Mouse (Mus musculus) hindbrain, embryonic 11.5 days (tissue): ENCODE measurements around the gene Ccdc175. TPM values are rescaled to one million over a fixed set of nuclear protein-coding genes. Genes with fewer than 3 reads are reported as not detected.

Experiments
- ATAC-seq: fragments of 200-750 bp; cut with Nextera tagmentation; 2 replicates; pipeline ENCODE4 v1.8.0; 2017; ENCODE audit warnings: mild to moderate bottlenecking, moderate TSS enrichment, moderate library complexity; ENCODE audit not compliant: low FRiP score
- DNase-seq: peaks from one replicate; pipeline ENCODE4 v3.0.0-alpha.2; 2015; ENCODE audit warnings: low spot score
- H3K27ac ChIP-seq: fragments of 300-500 bp; sonication (generic); 2 replicates; pipeline ENCODE4 v1.5.1; 2014; ENCODE audit warnings: mild to moderate bottlenecking, low read depth, low read length
- H3K27me3 ChIP-seq: fragments of 300-500 bp; sonication (generic); 2 replicates; pipeline ENCODE4 v1.6.1; 2014; ENCODE audit warnings: mild to moderate bottlenecking, low read length, moderate library complexity, mixed read lengths; ENCODE audit not compliant: control insufficient read depth, insufficient read depth
- H3K36me3 ChIP-seq: fragments of 300-500 bp; sonication (generic); 2 replicates; pipeline ENCODE4 v1.6.1; 2014; ENCODE audit warnings: mild to moderate bottlenecking, low read length, moderate library complexity, mixed read lengths; ENCODE audit not compliant: control insufficient read depth, insufficient read depth
- H3K4me1 ChIP-seq: fragments of 300-500 bp; sonication (generic); replicated peaks from 2 replicates; pipeline ENCODE4 v1.6.1; 2014; ENCODE audit warnings: low read length, mixed read lengths; ENCODE audit not compliant: control insufficient read depth, insufficient read depth
- H3K4me2 ChIP-seq: fragments of 300-500 bp; sonication (generic); replicated peaks from 2 replicates; pipeline ENCODE4 v1.6.1; 2014; ENCODE audit warnings: mild to moderate bottlenecking, low read depth, low read length
- H3K4me3 ChIP-seq: fragments of 300-500 bp; sonication (generic); 2 replicates; pipeline ENCODE4 v1.5.1; 2014; ENCODE audit warnings: low read depth, low read length
- H3K9ac ChIP-seq: fragments of 300-500 bp; sonication (generic); 2 replicates; pipeline ENCODE4 v1.6.1; 2014; ENCODE audit warnings: low read depth, low read length
- H3K9me3 ChIP-seq: fragments of 300-500 bp; sonication (generic); 2 replicates; pipeline ENCODE4 v1.6.1; 2016; ENCODE audit warnings: low read length; ENCODE audit not compliant: control insufficient read depth
- WGBS: fragments of 180-500 bp; shearing (Covaris S2); extraction: QIAGEN DNeasy Blood & Tissue Kit; methylation state at CpG from one replicate; pipeline ENCODE4 v1.1.7; 2014; 5-methylcytosine and 5-hydroxymethylcytosine counted together
- polyA plus RNA-seq: library from polyadenylated mRNA; unstranded; fragments of >200 nt; fragmentation: Nextera tagmentation; extraction: Ambion mirVana; gene quantifications from 2 replicates; pipeline ENCODE4 v1.2.1, GENCODE M21; 2014

Gene Ccdc175
- polyA plus RNA-seq = not detected in 2 replicates

GRCm38 (mm10) chr12:72184929-72185328, at the start of gene Ccdc175:
TSS of gene Ccdc175 (minus strand) at chr12:72185029.
- no peaks in the 10 kb centered on the region for H3K27me3 ChIP-seq
- H3K9me3 ChIP-seq = no peaks in the 10 kb centered on the region
- no peak within 1 kb of the TSS for H3K4me3 ChIP-seq
- no peak within 1 kb of the TSS for H3K9ac ChIP-seq
- H3K27ac ChIP-seq = no peak within 1 kb of the TSS
- 73% methylated on average over 12 of the region's 12 CpGs for WGBS
- ATAC-seq (no peak), DNase-seq (no peak)
- no peaks in the 10 kb centered on the region for H3K4me1 ChIP-seq
- no peaks in the 10 kb centered on the region for H3K36me3 ChIP-seq
- H3K4me2 ChIP-seq = no peak within 1 kb of the TSS

GRCm38 (mm10) chr12:72234151-72234550, 49.3 kb upstream of the Ccdc175 start:
- Histone ChIP-seq H3K9me3 (no peaks in the 10 kb centered on the region), H3K27me3 (no peaks in the 10 kb centered on the region), H3K36me3 (no peaks in the 10 kb centered on the region), H3K4me1 (no peaks in the 10 kb centered on the region), H3K9ac (peak overlapping the region; percentile 17; the same call in 1 of the 2 replicates), H3K4me2 (peak overlapping the region; percentile 51), H3K27ac (no peak overlapping the region; the same call in 1 of the 2 replicates), H3K4me3 (peak overlapping the region; percentile 62)
- DNase-seq (no peak), ATAC-seq (no peak)
- WGBS = 88% methylated on average over 3 of the region's 3 CpGs

GRCm38 (mm10) chr12:72232826-72233790, 48.3 kb upstream of the Ccdc175 start:
- Histone ChIP-seq H3K9ac (no peak overlapping the region), H3K9me3 (no peaks in the 10 kb centered on the region), H3K27ac (no peak overlapping the region), H3K36me3 (no peaks in the 10 kb centered on the region), H3K4me1 (no peaks in the 10 kb centered on the region), H3K27me3 (no peaks in the 10 kb centered on the region), H3K4me3 (peak overlapping the region; percentile 62; the same call in 1 of the 2 replicates), H3K4me2 (peak overlapping the region; percentile 51)
- DNase-seq (peak; percentile 21), ATAC-seq (no peak)
- WGBS = 67% methylated on average over 19 of the region's 19 CpGs

GRCm38 (mm10) chr12:72232176-72232575, 47.3 kb upstream of the Ccdc175 start:
- ATAC-seq (no peak), DNase-seq (no peak)
- no peaks in the 10 kb centered on the region for H3K27me3 ChIP-seq
- H3K9ac ChIP-seq = no peak overlapping the region
- WGBS = 82% methylated on average over 3 of the region's 3 CpGs
- no peaks in the 10 kb centered on the region for H3K9me3 ChIP-seq
- no peak overlapping the region for H3K4me2 ChIP-seq
- no peak overlapping the region for H3K27ac ChIP-seq
- H3K36me3 ChIP-seq = no peaks in the 10 kb centered on the region
- H3K4me3 ChIP-seq = no peak overlapping the region
- H3K4me1 ChIP-seq = no peaks in the 10 kb centered on the region

- Histone ChIP-seq H3K9ac (no peak overlapping the region), H3K27me3 (no peaks in the 10 kb centered on the region), H3K9me3 (no peaks in the 10 kb centered on the region), H3K4me3 (no peak overlapping the region), H3K36me3 (no peaks in the 10 kb centered on the region), H3K4me1 (no peaks in the 10 kb centered on the region), H3K4me2 (no peak overlapping the region), H3K27ac (no peak overlapping the region)
- DNase-seq (no peak), ATAC-seq (no peak)
- WGBS = 83% methylated on average over 8 of the region's 8 CpGs
Observed at GRCm38 (mm10) chr12:72229451-72230196, 44.8 kb upstream of the Ccdc175 start.

- H3K9ac ChIP-seq = no peak overlapping the region
- H3K4me1 ChIP-seq = no peaks in the 10 kb centered on the region
- no peak overlapping the region for H3K4me3 ChIP-seq
- 87% methylated on average over 6 of the region's 6 CpGs for WGBS
- DNase-seq (no peak), ATAC-seq (no peak)
- no peak overlapping the region for H3K4me2 ChIP-seq
- no peak overlapping the region for H3K27ac ChIP-seq
- H3K36me3 ChIP-seq = no peaks in the 10 kb centered on the region
- H3K27me3 ChIP-seq = no peaks in the 10 kb centered on the region
- no peaks in the 10 kb centered on the region for H3K9me3 ChIP-seq
Observed at GRCm38 (mm10) chr12:72227731-72228130, 42.9 kb upstream of the Ccdc175 start.

GRCm38 (mm10) chr12:72225371-72225770, 40.5 kb upstream of the Ccdc175 start:
- no peak for DNase-seq
- 97% methylated on average over 3 of the region's 3 CpGs for WGBS
- Histone ChIP-seq H3K4me2 (no peak overlapping the region), H3K4me1 (no peaks in the 10 kb centered on the region), H3K36me3 (no peaks in the 10 kb centered on the region), H3K27ac (no peak overlapping the region), H3K27me3 (no peaks in the 10 kb centered on the region), H3K4me3 (no peak overlapping the region), H3K9ac (no peak overlapping the region), H3K9me3 (no peaks in the 10 kb centered on the region)
- ATAC-seq = no peak

GRCm38 (mm10) chr12:72223557-72224102, 38.8 kb upstream of the Ccdc175 start:
- H3K9ac ChIP-seq = no peak overlapping the region
- H3K4me1 ChIP-seq = no peaks in the 10 kb centered on the region
- H3K9me3 ChIP-seq = no peaks in the 10 kb centered on the region
- H3K4me3 ChIP-seq = no peak overlapping the region
- 93% methylated on average over 16 of the region's 16 CpGs for WGBS
- ATAC-seq = no peak
- no peak overlapping the region for H3K27ac ChIP-seq
- H3K4me2 ChIP-seq = no peak overlapping the region
- H3K27me3 ChIP-seq = no peaks in the 10 kb centered on the region
- H3K36me3 ChIP-seq = no peaks in the 10 kb centered on the region
- no peak for DNase-seq
